Mouse (Mus musculus) NIH3T3 (cell line): ENCODE data around the gene Mier2.
A peak's percentile ranks its signal among the peaks of the same experiment; 100 is the strongest.

Experiments used
- DNase-seq: peaks from one replicate; pipeline ENCODE4 v3.0.0-alpha.2; 2012; ENCODE audit warnings: low read depth

The Mier2 gene

GRCm38 (mm10) chr10:79554330-79555237 lies at the start of gene Mier2:
Gene Mier2 (minus strand): TSS chr10:79555199.
- DNase-seq = peak; percentile 86

GRCm38 (mm10) chr10:79597936-79598230 lies 42.9 kb upstream of the Mier2 start:
- DNase-seq = no peak

GRCm38 (mm10) chr10:79597051-79597935 lies 42.3 kb upstream of the Mier2 start:
- DNase-seq = peak; percentile 57

- no peak for DNase-seq
These were observed 40.6 kb upstream of the Mier2 start for GRCm38 (mm10) chr10:79595590-79595929.

GRCm38 (mm10) chr10:79594872-79595589 lies 40.0 kb upstream of the Mier2 start:
- DNase-seq = peak; percentile 92

GRCm38 (mm10) chr10:79594111-79594510 lies 39.1 kb upstream of the Mier2 start:
- no peak for DNase-seq

- DNase-seq = no peak
These were observed 35.7 kb upstream of the Mier2 start for GRCm38 (mm10) chr10:79590702-79591101.

- DNase-seq = no peak
These were observed 32.7 kb upstream of the Mier2 start for GRCm38 (mm10) chr10:79587752-79588126.

- no peak for DNase-seq
These were observed 32.2 kb upstream of the Mier2 start, which contains the start of gene Theg for GRCm38 (mm10) chr10:79587061-79587751. Gene Theg (minus strand): TSS chr10:79587331.

- no peak for DNase-seq
These were observed 31.2 kb upstream of the Mier2 start for GRCm38 (mm10) chr10:79586243-79586642.

- no peak for DNase-seq
These were observed 30.7 kb upstream of the Mier2 start for GRCm38 (mm10) chr10:79585723-79586122.

- no peak for DNase-seq
These were observed 30.1 kb upstream of the Mier2 start for GRCm38 (mm10) chr10:79585136-79585535.

GRCm38 (mm10) chr10:79584426-79584825 lies 29.4 kb upstream of the Mier2 start:
- DNase-seq = no peak

GRCm38 (mm10) chr10:79584021-79584420 lies 29.0 kb upstream of the Mier2 start:
- no peak for DNase-seq

- no peak for DNase-seq
These were observed 26.5 kb upstream of the Mier2 start for GRCm38 (mm10) chr10:79581501-79581900.

GRCm38 (mm10) chr10:79580811-79581210 lies 25.8 kb upstream of the Mier2 start:
- peak; percentile 67 for DNase-seq

- DNase-seq = no peak
These were observed 25.4 kb upstream of the Mier2 start for GRCm38 (mm10) chr10:79580356-79580755.

GRCm38 (mm10) chr10:79579781-79580180 lies 24.8 kb upstream of the Mier2 start:
- no peak for DNase-seq

GRCm38 (mm10) chr10:79578891-79579290 lies 23.9 kb upstream of the Mier2 start:
- no peak for DNase-seq

- no peak for DNase-seq
These were observed 23.3 kb upstream of the Mier2 start for GRCm38 (mm10) chr10:79578276-79578675.

GRCm38 (mm10) chr10:79577376-79577775 lies 22.4 kb upstream of the Mier2 start:
- DNase-seq = no peak

GRCm38 (mm10) chr10:79575754-79576153 lies 20.8 kb upstream of the Mier2 start:
- no peak for DNase-seq
